Mouse (Mus musculus): ENCODE data around the gene Nudt17. TPM values are rescaled to one million over a fixed set of nuclear protein-coding genes. Genes with fewer than 3 reads are reported as not detected.

Gene Nudt17
- polyA plus RNA-seq, 1 experiment from 2014 or later = 17.3 TPM

- H3K9ac ChIP-seq = no peak overlapping the region
- no peaks in the 10 kb centered on the region for H3K27me3 ChIP-seq (ENCODE audit: control insufficient read depth, insufficient read depth, low read length)
- peaks cover 9% of the 10 kb centered on the region for H3K4me1 ChIP-seq (replicated peaks; ENCODE audit: control insufficient read depth, insufficient read depth, low read length)
- no peak overlapping the region for H3K27ac ChIP-seq
- DNase-seq (ENCODE audit: low spot score) (no peak), ATAC-seq (ENCODE audit: low FRiP score) (no peak)
- no peak overlapping the region for H3K4me2 ChIP-seq (replicated peaks)
- WGBS = 97% methylated on average over 1 of the region's 1 CpGs
- H3K9me3 ChIP-seq (ENCODE audit: control insufficient read depth, low read length) = no peaks in the 10 kb centered on the region
- no peak overlapping the region for H3K4me3 ChIP-seq (replicated peaks; ENCODE audit: low read length)
- H3K36me3 ChIP-seq (replicated peaks; ENCODE audit: control insufficient read depth, insufficient read depth) = no peaks in the 10 kb centered on the region
Measured at GRCm38 (mm10) chr3:96733984-96734383, 25.6 kb upstream of the Nudt17 start.

- H3K36me3 ChIP-seq (replicated peaks; ENCODE audit: control insufficient read depth, insufficient read depth) = no peaks in the 10 kb centered on the region
- H3K27me3 ChIP-seq (ENCODE audit: control insufficient read depth, insufficient read depth, low read length) = no peaks in the 10 kb centered on the region
- no peak overlapping the region for H3K9ac ChIP-seq
- ATAC-seq (ENCODE audit: low FRiP score) (no peak), DNase-seq (ENCODE audit: low spot score) (no peak)
- no peaks in the 10 kb centered on the region for H3K9me3 ChIP-seq (ENCODE audit: control insufficient read depth, low read length)
- 73% methylated on average over 5 of the region's 5 CpGs for WGBS
- H3K4me3 ChIP-seq (replicated peaks; ENCODE audit: low read length) = no peak overlapping the region
- no peak overlapping the region for H3K4me2 ChIP-seq (replicated peaks)
- H3K4me1 ChIP-seq (replicated peaks; ENCODE audit: control insufficient read depth, insufficient read depth, low read length) = peaks cover 23% of the 10 kb centered on the region
- H3K27ac ChIP-seq = no peak overlapping the region
Measured at GRCm38 (mm10) chr3:96730785-96731184, 22.4 kb upstream of the Nudt17 start.

- Histone ChIP-seq H3K9ac (no peak overlapping the region), H3K27ac (no peak overlapping the region), H3K36me3 (replicated peaks; ENCODE audit: control insufficient read depth, insufficient read depth) (no peaks in the 10 kb centered on the region), H3K4me3 (replicated peaks; ENCODE audit: low read length) (no peak overlapping the region), H3K27me3 (ENCODE audit: control insufficient read depth, insufficient read depth, low read length) (no peaks in the 10 kb centered on the region), H3K4me1 (replicated peaks; ENCODE audit: control insufficient read depth, insufficient read depth, low read length) (peaks cover 23% of the 10 kb centered on the region), H3K4me2 (replicated peaks) (peak overlapping the region; percentile 65), H3K9me3 (ENCODE audit: control insufficient read depth, low read length) (no peaks in the 10 kb centered on the region)
- no peak for DNase-seq (ENCODE audit: low spot score)
- ATAC-seq (ENCODE audit: low FRiP score) = no peak
- WGBS = 80% methylated on average over 3 of the region's 3 CpGs
Measured at GRCm38 (mm10) chr3:96729403-96729784, 21.0 kb upstream of the Nudt17 start.

GRCm38 (mm10) chr3:96728634-96729402 is 20.5 kb upstream of the Nudt17 start:
- Histone ChIP-seq H3K4me1 (replicated peaks; ENCODE audit: control insufficient read depth, insufficient read depth, low read length) (peaks cover 23% of the 10 kb centered on the region), H3K4me2 (replicated peaks) (peak overlapping the region; percentile 65), H3K36me3 (replicated peaks; ENCODE audit: control insufficient read depth, insufficient read depth) (0 out of 2 replicates have a peak, but pooled peaks cover 1% of the 10 kb centered on the region), H3K4me3 (replicated peaks; ENCODE audit: low read length) (peak overlapping the region; percentile 95), H3K9ac (peak overlapping the region; percentile 94), H3K27ac (peak overlapping the region; percentile 84; the same call in 1 of the 2 replicates), H3K9me3 (ENCODE audit: control insufficient read depth, low read length) (no peaks in the 10 kb centered on the region), H3K27me3 (ENCODE audit: control insufficient read depth, insufficient read depth, low read length) (no peaks in the 10 kb centered on the region)
- DNase-seq (ENCODE audit: low spot score) = no peak
- 60% methylated on average over 7 of the region's 7 CpGs for WGBS
- no peak for ATAC-seq (ENCODE audit: low FRiP score)

GRCm38 (mm10) chr3:96727828-96728633 is 19.7 kb upstream of the Nudt17 start:
- peaks cover 23% of the 10 kb centered on the region for H3K4me1 ChIP-seq (replicated peaks; ENCODE audit: control insufficient read depth, insufficient read depth, low read length)
- WGBS = under 1% methylated on average over 42 of the region's 42 CpGs
- H3K4me3 ChIP-seq (replicated peaks; ENCODE audit: low read length) = peak overlapping the region; percentile 95
- H3K4me2 ChIP-seq (replicated peaks) = peak overlapping the region; percentile 65
- DNase-seq (ENCODE audit: low spot score) = peak; percentile 39
- H3K9ac ChIP-seq = peak overlapping the region; percentile 94
- ATAC-seq (ENCODE audit: low FRiP score) = peak; percentile 61
- peak overlapping the region; percentile 84 for H3K27ac ChIP-seq
- no peaks in the 10 kb centered on the region for H3K9me3 ChIP-seq (ENCODE audit: control insufficient read depth, low read length)
- 0 out of 2 replicates have a peak, but pooled peaks cover 8% of the 10 kb centered on the region for H3K36me3 ChIP-seq (replicated peaks; ENCODE audit: control insufficient read depth, insufficient read depth)
- no peaks in the 10 kb centered on the region for H3K27me3 ChIP-seq (ENCODE audit: control insufficient read depth, insufficient read depth, low read length)

GRCm38 (mm10) chr3:96727343-96727827 is 19.0 kb upstream of the Nudt17 start, which contains the start of the genes Polr3c and Rnf115:
Polr3c (minus strand) TSS chr3:96727628.
Rnf115 (plus strand) TSS chr3:96727664.
- H3K27me3 ChIP-seq (ENCODE audit: control insufficient read depth, insufficient read depth, low read length) = no peaks in the 10 kb centered on the region
- H3K4me1 ChIP-seq (replicated peaks; ENCODE audit: control insufficient read depth, insufficient read depth, low read length) = peaks cover 23% of the 10 kb centered on the region
- DNase-seq (ENCODE audit: low spot score) (peak; percentile 89), ATAC-seq (ENCODE audit: low FRiP score) (peak; percentile 97)
- H3K9ac ChIP-seq = peak within 1 kb of the TSS; percentile 94
- H3K36me3 ChIP-seq (replicated peaks; ENCODE audit: control insufficient read depth, insufficient read depth) = peaks cover 12% of the 10 kb centered on the region
- peak within 1 kb of the TSS; percentile 84 for H3K27ac ChIP-seq
- WGBS = under 1% methylated on average over 35 of the region's 52 CpGs
- H3K4me2 ChIP-seq (replicated peaks) = peak within 1 kb of the TSS; percentile 65
- H3K9me3 ChIP-seq (ENCODE audit: control insufficient read depth, low read length) = no peaks in the 10 kb centered on the region
- peak within 1 kb of the TSS; percentile 95 for H3K4me3 ChIP-seq (replicated peaks; ENCODE audit: low read length)

- H3K27me3 ChIP-seq (ENCODE audit: control insufficient read depth, insufficient read depth, low read length) = no peaks in the 10 kb centered on the region
- H3K4me1 ChIP-seq (replicated peaks; ENCODE audit: control insufficient read depth, insufficient read depth, low read length) = no peaks in the 10 kb centered on the region
- no peak overlapping the region for H3K4me3 ChIP-seq (replicated peaks; ENCODE audit: low read length)
- ATAC-seq (ENCODE audit: low FRiP score) (no peak), DNase-seq (ENCODE audit: low spot score) (peak; percentile 43)
- no peaks in the 10 kb centered on the region for H3K9me3 ChIP-seq (ENCODE audit: control insufficient read depth, low read length)
- peaks cover 62% of the 10 kb centered on the region for H3K36me3 ChIP-seq (replicated peaks; ENCODE audit: control insufficient read depth, insufficient read depth)
- 37% methylated on average over 14 of the region's 14 CpGs for WGBS
- H3K4me2 ChIP-seq (replicated peaks) = no peak overlapping the region
- H3K9ac ChIP-seq = no peak overlapping the region
- no peak overlapping the region for H3K27ac ChIP-seq
Measured at GRCm38 (mm10) chr3:96719173-96719572, 10.8 kb upstream of the Nudt17 start.

GRCm38 (mm10) chr3:96715854-96716253 is 7.5 kb upstream of the Nudt17 start:
- H3K4me2 ChIP-seq (replicated peaks) = no peak overlapping the region
- peaks cover 71% of the 10 kb centered on the region for H3K36me3 ChIP-seq (replicated peaks; ENCODE audit: control insufficient read depth, insufficient read depth)
- DNase-seq (ENCODE audit: low spot score) (no peak), ATAC-seq (ENCODE audit: low FRiP score) (no peak)
- no peak overlapping the region for H3K9ac ChIP-seq
- no peaks in the 10 kb centered on the region for H3K4me1 ChIP-seq (replicated peaks; ENCODE audit: control insufficient read depth, insufficient read depth, low read length)
- H3K4me3 ChIP-seq (replicated peaks; ENCODE audit: low read length) = no peak overlapping the region
- H3K27ac ChIP-seq = no peak overlapping the region
- WGBS = 92% methylated on average over 2 of the region's 2 CpGs
- no peaks in the 10 kb centered on the region for H3K9me3 ChIP-seq (ENCODE audit: control insufficient read depth, low read length)
- H3K27me3 ChIP-seq (ENCODE audit: control insufficient read depth, insufficient read depth, low read length) = no peaks in the 10 kb centered on the region

GRCm38 (mm10) chr3:96714286-96714685 is 5.9 kb upstream of the Nudt17 start:
- ATAC-seq (ENCODE audit: low FRiP score) (no peak), DNase-seq (ENCODE audit: low spot score) (no peak)
- Histone ChIP-seq H3K27ac (no peak overlapping the region), H3K36me3 (replicated peaks; ENCODE audit: control insufficient read depth, insufficient read depth) (peaks cover 74% of the 10 kb centered on the region), H3K4me3 (replicated peaks; ENCODE audit: low read length) (no peak overlapping the region), H3K27me3 (ENCODE audit: control insufficient read depth, insufficient read depth, low read length) (no peaks in the 10 kb centered on the region), H3K4me1 (replicated peaks; ENCODE audit: control insufficient read depth, insufficient read depth, low read length) (no peaks in the 10 kb centered on the region), H3K4me2 (replicated peaks) (no peak overlapping the region), H3K9ac (no peak overlapping the region), H3K9me3 (ENCODE audit: control insufficient read depth, low read length) (no peaks in the 10 kb centered on the region)
- 93% methylated on average over 5 of the region's 5 CpGs for WGBS

Measured in hindbrain, embryonic 14.5 days (tissue).